Mouse (Mus musculus): ENCODE data around the gene Kpna6. TPM values are rescaled to one million over a fixed set of nuclear protein-coding genes. Genes with fewer than 3 reads are reported as not detected.

The Kpna6 gene
- polyA plus RNA-seq, 1 experiment = 143 TPM

DNA sequence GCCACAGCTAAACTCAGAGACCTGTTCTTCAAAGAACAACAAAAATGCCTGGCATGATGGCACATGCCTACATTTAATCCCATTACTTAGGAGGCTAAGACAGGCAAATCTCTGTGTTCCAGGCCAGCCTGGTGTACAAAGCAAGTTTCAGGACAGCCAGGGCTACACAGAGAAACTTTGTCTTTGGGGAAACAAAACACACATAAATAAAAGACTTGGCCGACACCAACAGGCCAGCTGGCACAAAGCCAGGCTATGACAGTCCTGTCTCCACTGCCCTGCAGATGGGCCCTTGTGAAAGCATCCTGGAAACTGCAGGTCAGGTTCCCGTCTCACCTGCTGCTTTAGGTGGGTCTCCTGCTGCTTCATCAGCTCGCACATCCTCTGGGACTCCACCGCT lies 41.6 kb downstream of the Kpna6 start:
- Histone ChIP-seq H3K27me3 (ENCODE audit: control insufficient read depth, insufficient read depth, low read length) (no peaks in the 10 kb centered on the region), H3K4me1 (ENCODE audit: control insufficient read depth, insufficient read depth, low read length) (no peaks in the 10 kb centered on the region), H3K36me3 (ENCODE audit: control insufficient read depth, insufficient read depth, low read length) (peaks cover 8% of the 10 kb centered on the region), H3K4me3 (ENCODE audit: control insufficient read depth, low read depth, low read length) (no peak overlapping the region), H3K27ac (ENCODE audit: control insufficient read depth, insufficient read depth, low read depth, low read length) (no peak overlapping the region)
- no peak for TF ChIP-seq CTCF (IDR thresholded peaks at IDR 0.05; ENCODE audit: control insufficient read depth, insufficient read depth, insufficient replicate concordance, low read depth, low read length)
- no peak for TF ChIP-seq POLR2A (IDR thresholded peaks at IDR 0.05; ENCODE audit: control insufficient read depth, low read depth, low read length)

DNA sequence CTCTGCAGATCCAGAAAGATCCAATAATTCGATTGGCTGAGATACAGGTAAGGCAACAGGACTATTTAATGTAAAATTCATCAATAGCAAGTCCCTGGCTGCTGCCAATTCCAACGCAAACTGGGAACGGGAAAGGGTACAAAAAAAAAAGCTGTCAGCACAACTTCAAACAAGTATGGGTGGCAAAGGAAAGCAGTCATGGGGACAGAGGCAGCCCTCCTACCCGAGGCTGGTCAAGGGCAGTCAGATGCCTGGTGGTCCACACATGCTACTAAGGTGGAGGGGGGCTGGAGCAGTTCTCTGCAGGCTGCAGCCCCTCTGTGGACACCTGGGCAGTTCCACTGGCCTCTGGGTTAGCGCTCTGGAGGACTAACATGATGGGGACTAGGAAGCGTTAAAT lies 46.5 kb downstream of the Kpna6 start:
- no peak for TF ChIP-seq POLR2A (IDR thresholded peaks at IDR 0.05; ENCODE audit: control insufficient read depth, low read depth, low read length)
- Histone ChIP-seq H3K4me1 (ENCODE audit: control insufficient read depth, insufficient read depth, low read length) (peaks cover 18% of the 10 kb centered on the region), H3K27ac (ENCODE audit: control insufficient read depth, insufficient read depth, low read depth, low read length) (no peak overlapping the region)

GRCm38 (mm10) chr4:129625496-129625895 lies 47.1 kb downstream of the Kpna6 start:
- Histone ChIP-seq H3K36me3 (ENCODE audit: control insufficient read depth, insufficient read depth, low read length) (no peaks in the 10 kb centered on the region; the same call in 1 of the 2 replicates), H3K4me3 (ENCODE audit: control insufficient read depth, low read depth, low read length) (no peak overlapping the region), H3K4me1 (ENCODE audit: control insufficient read depth, insufficient read depth, low read length) (peaks cover 23% of the 10 kb centered on the region), H3K27me3 (ENCODE audit: control insufficient read depth, insufficient read depth, low read length) (no peaks in the 10 kb centered on the region), H3K27ac (ENCODE audit: control insufficient read depth, insufficient read depth, low read depth, low read length) (no peak overlapping the region)
- TF ChIP-seq POLR2A (IDR thresholded peaks at IDR 0.05; ENCODE audit: control insufficient read depth, low read depth, low read length) (no peak), CTCF (IDR thresholded peaks at IDR 0.05; ENCODE audit: control insufficient read depth, insufficient read depth, insufficient replicate concordance, low read depth, low read length) (no peak)

More for the DNA sequence above, 46.5 kb downstream of the Kpna6 start:
- no peak overlapping the region for H3K4me3 ChIP-seq (ENCODE audit: control insufficient read depth, low read depth, low read length)
- no peaks in the 10 kb centered on the region; the same call in 1 of the 2 replicates for H3K36me3 ChIP-seq (ENCODE audit: control insufficient read depth, insufficient read depth, low read length)
- H3K27me3 ChIP-seq (ENCODE audit: control insufficient read depth, insufficient read depth, low read length) = no peaks in the 10 kb centered on the region

GRCm38 (mm10) chr4:129625029-129625370 lies 47.6 kb downstream of the Kpna6 start:
- Histone ChIP-seq H3K27ac (ENCODE audit: control insufficient read depth, insufficient read depth, low read depth, low read length) (peak overlapping the region; percentile 78), H3K27me3 (ENCODE audit: control insufficient read depth, insufficient read depth, low read length) (no peaks in the 10 kb centered on the region), H3K4me1 (ENCODE audit: control insufficient read depth, insufficient read depth, low read length) (peaks cover 23% of the 10 kb centered on the region), H3K36me3 (ENCODE audit: control insufficient read depth, insufficient read depth, low read length) (no peaks in the 10 kb centered on the region; the same call in 1 of the 2 replicates), H3K4me3 (ENCODE audit: control insufficient read depth, low read depth, low read length) (peak overlapping the region; percentile 26)
- no peak for TF ChIP-seq POLR2A (IDR thresholded peaks at IDR 0.05; ENCODE audit: control insufficient read depth, low read depth, low read length)
- no peak for TF ChIP-seq CTCF (IDR thresholded peaks at IDR 0.05; ENCODE audit: control insufficient read depth, insufficient read depth, insufficient replicate concordance, low read depth, low read length)

DNA sequence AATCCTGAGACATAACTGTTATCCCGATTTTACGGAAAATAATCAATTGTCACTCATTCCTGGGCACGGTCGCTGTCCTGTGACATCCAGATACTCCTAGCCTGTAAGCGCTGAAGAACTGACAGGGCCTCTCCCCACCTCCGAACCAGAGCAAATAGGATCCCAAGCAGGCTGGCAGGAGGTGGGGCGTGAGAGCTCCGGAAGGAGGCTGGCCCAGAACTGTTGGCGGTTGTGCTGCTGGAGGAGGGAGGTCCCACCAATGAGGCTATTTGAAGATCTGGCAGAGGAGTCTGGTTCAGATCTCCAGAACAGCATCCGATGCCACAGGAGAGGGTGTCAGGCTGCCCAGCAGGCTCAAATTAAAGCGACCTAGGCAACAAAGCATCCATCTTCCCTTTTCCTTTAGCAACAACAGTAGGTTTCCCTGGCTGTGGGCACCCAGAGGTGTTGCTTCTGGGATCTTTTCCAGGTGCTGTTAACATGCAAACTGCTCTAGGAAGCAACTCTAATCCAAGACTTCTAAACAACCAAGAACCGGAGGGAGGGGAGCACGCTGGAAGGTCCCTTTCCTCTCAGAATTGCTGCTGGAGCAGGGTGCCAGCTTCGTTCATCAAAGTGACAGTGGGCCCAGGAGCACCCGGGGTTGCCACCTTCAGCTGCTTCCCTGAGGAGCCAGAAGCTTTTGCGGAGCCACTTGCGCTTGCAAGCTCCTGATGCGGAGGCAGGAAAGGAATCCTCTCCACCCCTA lies 48.1 kb downstream of the Kpna6 start:
- peaks cover 23% of the 10 kb centered on the region for H3K4me1 ChIP-seq (ENCODE audit: control insufficient read depth, insufficient read depth, low read length)
- no peaks in the 10 kb centered on the region; the same call in 1 of the 2 replicates for H3K36me3 ChIP-seq (ENCODE audit: control insufficient read depth, insufficient read depth, low read length)
- no peaks in the 10 kb centered on the region for H3K27me3 ChIP-seq (ENCODE audit: control insufficient read depth, insufficient read depth, low read length)
- H3K27ac ChIP-seq (ENCODE audit: control insufficient read depth, insufficient read depth, low read depth, low read length) = peak overlapping the region; percentile 86
- peak; percentile 43; the same call in 1 of the 2 replicates for TF ChIP-seq POLR2A (IDR thresholded peaks at IDR 0.05; ENCODE audit: control insufficient read depth, low read depth, low read length)
- no peak for TF ChIP-seq CTCF (IDR thresholded peaks at IDR 0.05; ENCODE audit: control insufficient read depth, insufficient read depth, insufficient replicate concordance, low read depth, low read length)
- peak overlapping the region; percentile 26 for H3K4me3 ChIP-seq (ENCODE audit: control insufficient read depth, low read depth, low read length)

DNA sequence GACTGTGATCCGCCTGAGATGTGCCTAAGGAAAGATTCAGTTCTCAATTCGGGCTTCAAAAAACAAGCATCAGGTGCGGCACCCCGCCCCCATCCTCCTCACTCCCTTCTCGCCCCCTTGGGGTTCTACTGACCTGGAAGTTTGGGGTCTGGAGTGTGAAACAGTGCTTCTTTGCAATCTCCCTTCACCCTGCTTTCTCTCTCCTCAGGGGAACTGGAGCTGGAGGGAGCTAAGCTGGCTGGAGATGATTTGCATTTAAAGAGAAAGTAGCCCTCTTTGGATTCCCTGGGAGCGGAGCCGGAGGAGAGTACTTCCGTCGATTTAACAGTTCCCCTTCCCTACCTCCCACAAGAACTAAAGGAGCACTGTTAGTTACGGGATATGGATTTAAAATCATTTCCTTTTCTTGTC lies 48.9 kb downstream of the Kpna6 start, which contains the start of gene Ccdc28b:
TSS of gene Ccdc28b (minus strand) at position 267 of the 411 bp plus-strand sequence.
- H3K27ac ChIP-seq (ENCODE audit: control insufficient read depth, insufficient read depth, low read depth, low read length) = peak within 1 kb of the TSS; percentile 86
- peaks cover 23% of the 10 kb centered on the region for H3K4me1 ChIP-seq (ENCODE audit: control insufficient read depth, insufficient read depth, low read length)
- TF ChIP-seq CTCF (IDR thresholded peaks at IDR 0.05; ENCODE audit: control insufficient read depth, insufficient read depth, insufficient replicate concordance, low read depth, low read length) = no peak
- TF ChIP-seq POLR2A (IDR thresholded peaks at IDR 0.05; ENCODE audit: control insufficient read depth, low read depth, low read length) = peak; percentile 27; the same call in 1 of the 2 replicates

GRCm38 (mm10) chr4:129622803-129623535 lies 49.6 kb downstream of the Kpna6 start:
- Histone ChIP-seq H3K27ac (ENCODE audit: control insufficient read depth, insufficient read depth, low read depth, low read length) (peak overlapping the region; percentile 22), H3K27me3 (ENCODE audit: control insufficient read depth, insufficient read depth, low read length) (no peaks in the 10 kb centered on the region), H3K36me3 (ENCODE audit: control insufficient read depth, insufficient read depth, low read length) (no peaks in the 10 kb centered on the region), H3K4me1 (ENCODE audit: control insufficient read depth, insufficient read depth, low read length) (peaks cover 27% of the 10 kb centered on the region), H3K4me3 (ENCODE audit: control insufficient read depth, low read depth, low read length) (peak overlapping the region; percentile 45)
- TF ChIP-seq CTCF (IDR thresholded peaks at IDR 0.05; ENCODE audit: control insufficient read depth, insufficient read depth, insufficient replicate concordance, low read depth, low read length) (no peak), POLR2A (IDR thresholded peaks at IDR 0.05; ENCODE audit: control insufficient read depth, low read depth, low read length) (no peak)

More for the DNA sequence above, 48.9 kb downstream of the Kpna6 start, which contains the start of gene Ccdc28b:
- no peaks in the 10 kb centered on the region for H3K27me3 ChIP-seq (ENCODE audit: control insufficient read depth, insufficient read depth, low read length)
- no peaks in the 10 kb centered on the region; the same call in 1 of the 2 replicates for H3K36me3 ChIP-seq (ENCODE audit: control insufficient read depth, insufficient read depth, low read length)
- peak within 1 kb of the TSS; percentile 83 for H3K4me3 ChIP-seq (ENCODE audit: control insufficient read depth, low read depth, low read length)

Measured in testis, adult 2 months (tissue).